Mouse (Mus musculus) CH12.LX (cell line): ENCODE results near the gene Anxa4. TPM values are rescaled to one million over a fixed set of nuclear protein-coding genes. Genes with fewer than 3 reads are reported as not detected.

ENCODE experiments used
- DNase-seq: peaks from one replicate; pipeline ENCODE4 v3.0.0-alpha.2; 2013; ENCODE audit errors: extremely low read depth
- H3K27ac ChIP-seq: 2 replicates; pipeline ENCODE4 v1.5.1; 2012; ENCODE audit warnings: low read depth, mild to moderate bottlenecking, control low read depth, moderate library complexity; ENCODE audit not compliant: insufficient read depth
- H3K27me3 ChIP-seq: replicated peaks from 2 replicates; pipeline ENCODE3; 2012; ENCODE audit warnings: inconsistent platforms
- H3K36me3 ChIP-seq, 2 experiments: replicated peaks in 1 of 2; 2 replicates each; pipeline versions ENCODE3 to v1.6.1; 2012; ENCODE audit warnings: inconsistent platforms in 1 of 2, low read length in 1 of 2, mild to moderate bottlenecking in 1 of 2, mixed read lengths in 1 of 2, moderate library complexity in 1 of 2; ENCODE audit not compliant: control insufficient read depth in 1 of 2, insufficient read depth in 1 of 2
- H3K4me1 ChIP-seq, 2 experiments: 2 replicates each; pipeline ENCODE4 v1.6.1; 2012; ENCODE audit warnings: inconsistent platforms in 1 of 2, moderate library complexity in 1 of 2; ENCODE audit not compliant: insufficient read depth in 2 of 2, control insufficient read depth in 1 of 2
- H3K4me2 ChIP-seq: 2 replicates; pipeline ENCODE4 v1.6.1; 2012; ENCODE audit warnings: low read depth, mild to moderate bottlenecking, control low read depth; ENCODE audit not compliant: poor library complexity, insufficient read depth, severe bottlenecking
- H3K4me3 ChIP-seq, 3 experiments: fragments of 150-350 bp in 1 of 3; sonication (generic) in 1 of 3; replicated peaks in 1 of 3; 2 replicates each; pipeline versions ENCODE3 to v1.5.1; 2011 to 2012; ENCODE audit warnings: low read depth in 2 of 3, low read length in 2 of 3, mild to moderate bottlenecking in 2 of 3, moderate library complexity in 2 of 3, control low read depth in 1 of 3, improper control_type of control experiment in 1 of 3, inconsistent platforms in 1 of 3, mixed read lengths in 1 of 3; ENCODE audit not compliant: poor library complexity in 1 of 3
- H3K79me2 ChIP-seq: replicated peaks from 2 replicates; pipeline ENCODE4 v1.6.1; 2012; ENCODE audit warnings: mild to moderate bottlenecking, moderate library complexity; ENCODE audit not compliant: control insufficient read depth, poor library complexity, insufficient read depth, severe bottlenecking; ENCODE audit errors: extremely low read depth
- H3K9ac ChIP-seq: 2 replicates; pipeline ENCODE4 v1.6.1; 2012; ENCODE audit warnings: low read depth, mild to moderate bottlenecking, control low read depth, moderate library complexity; ENCODE audit not compliant: insufficient read depth
- H3K9me3 ChIP-seq: replicated peaks from 2 replicates; pipeline ENCODE3; 2012; ENCODE audit warnings: low read length, inconsistent platforms, mixed read lengths
- CTCF ChIP-seq, 2 experiments: IDR thresholded peaks in 1 of 2; conservative IDR thresholded peaks in 1 of 2; 2 replicates each; pipeline ENCODE4 v1.5.1; 2011 to 2012; ENCODE audit warnings: low read depth in 2 of 2, low read length in 2 of 2, improper control_type of control experiment in 1 of 2, inconsistent platforms in 1 of 2, mild to moderate bottlenecking in 1 of 2, moderate library complexity in 1 of 2
- GABPA ChIP-seq: IDR thresholded peaks from 2 replicates; pipeline ENCODE4 v1.6.1; 2012; ENCODE audit warnings: low read depth, low read length, improper control_type of control experiment, inconsistent platforms; ENCODE audit not compliant: insufficient replicate concordance
- JUN ChIP-seq: IDR thresholded peaks from 2 replicates; pipeline ENCODE4 v1.6.1; 2011; ENCODE audit warnings: low read depth, mild to moderate bottlenecking, low read length, improper control_type of control experiment, moderate library complexity; ENCODE audit not compliant: insufficient read depth
- JUND ChIP-seq: conservative IDR thresholded peaks from 2 replicates; pipeline ENCODE4 v1.6.1; 2011; ENCODE audit warnings: low read depth, low read length, improper control_type of control experiment
- KAT2A ChIP-seq: IDR thresholded peaks from 2 replicates; pipeline ENCODE4 v1.6.1; 2012; ENCODE audit warnings: low read length, improper control_type of control experiment, inconsistent platforms; ENCODE audit not compliant: insufficient replicate concordance
- MAFK ChIP-seq: IDR thresholded peaks from 2 replicates; pipeline ENCODE4 v1.6.1; 2011; ENCODE audit warnings: low read length, improper control_type of control experiment; ENCODE audit not compliant: insufficient replicate concordance
- NELFE ChIP-seq: IDR thresholded peaks from 2 replicates; pipeline ENCODE4 v1.6.1; 2011; ENCODE audit warnings: low read depth, low read length, improper control_type of control experiment
- NRF1 ChIP-seq: IDR thresholded peaks from 2 replicates; pipeline ENCODE4 v1.6.1; 2014; ENCODE audit warnings: low read depth, mild to moderate bottlenecking, inconsistent platforms, low read length, improper control_type of control experiment, moderate library complexity
- POLR2A ChIP-seq: IDR thresholded peaks from 2 replicates; pipeline ENCODE4 v1.6.1; 2011; ENCODE audit warnings: low read depth, mild to moderate bottlenecking, improper control_type of control experiment, low read length
- RAD21 ChIP-seq: IDR thresholded peaks from 2 replicates; pipeline ENCODE4 v1.6.1; 2011; ENCODE audit warnings: low read depth, mild to moderate bottlenecking, low read length, improper control_type of control experiment, moderate library complexity
- RCOR1 ChIP-seq: conservative IDR thresholded peaks from 2 replicates; pipeline ENCODE4 v1.6.1; 2012; ENCODE audit warnings: low read depth, mild to moderate bottlenecking, inconsistent platforms, low read length, improper control_type of control experiment
- SMC3 ChIP-seq: IDR thresholded peaks from 2 replicates; pipeline ENCODE4 v1.6.1; 2011; ENCODE audit warnings: low read depth, low read length, improper control_type of control experiment
- TBP ChIP-seq: conservative IDR thresholded peaks from 2 replicates; pipeline ENCODE4 v1.6.1; 2011; ENCODE audit warnings: low read depth, low read length, improper control_type of control experiment
- TCF12 ChIP-seq: IDR thresholded peaks from 2 replicates; pipeline ENCODE4 v1.6.1; 2014; ENCODE audit warnings: low read depth, mild to moderate bottlenecking, inconsistent platforms, low read length, improper control_type of control experiment
- ZKSCAN1 ChIP-seq: IDR thresholded peaks from 2 replicates; pipeline ENCODE4 v1.6.1; 2012; ENCODE audit warnings: low read depth, inconsistent platforms, low read length, improper control_type of control experiment, borderline replicate concordance
- dilution Hi-C: fragments of 300-500 bp; cut with MboI; formaldehyde crosslinking; loops from 2 replicates; pipeline ENCODE4 v1.14.3; 2020; ENCODE audit warnings: low sequenced_read_pairs; ENCODE audit not compliant: extremely low pct_unique_long_range_greater_than_20kb, extremely low pct_ligation_motif_present
- in situ Hi-C: fragments of 300-500 bp; cut with MboI; formaldehyde crosslinking; loops from 3 replicates; pipeline ENCODE4 v1.14.3; 2019; ENCODE audit warnings: low sequenced_read_pairs, low pct_ligation_motif_present, low pct_unique_long_range_greater_than_20kb, mixed read lengths
- polyA plus RNA-seq: library from polyadenylated mRNA; unstranded; fragments of >175 nt; gene quantifications from 2 replicates; pipeline ENCODE4 v1.2.1, GENCODE M21; 2012; ENCODE audit warnings: low read depth; ENCODE audit not compliant: insufficient read length
- total RNA-seq, 2 experiments: library from RNA; depleted of rRNA; stranded (reverse); fragments of 300-350 nt in 1 of 2; fragments of >200 nt in 1 of 2; gene quantifications; 2 replicates each; pipeline ENCODE4 v1.2.3; 2012 to 2014

Anxa4 gene
- total and polyA plus RNA-seq, 3 experiments: 10.8 to 17.1 (median 13.7) TPM

- Histone ChIP-seq H3K9me3 (no peaks in the 10 kb centered on the region), H3K36me3 (no peaks in the 10 kb centered on the region)
- DNase-seq: no peak
Measured at GRCm38 (mm10) chr6:86827432-86827831, 34.0 kb upstream of the Anxa4 start.

GRCm38 (mm10) chr6:86824401-86824800 is 31.0 kb upstream of the Anxa4 start:
- in situ Hi-C loops: no loop called here
- H3K4me1 ChIP-seq: peaks cover 12 to 17% of the 10 kb centered on the region in 2 experiments
- H3K9ac ChIP-seq: no peak overlapping the region
- no peaks in the 10 kb centered on the region for H3K79me2 ChIP-seq
- H3K27ac ChIP-seq: no peak overlapping the region
- H3K36me3 ChIP-seq: no peaks in the 10 kb centered on the region
- no peak overlapping the region for H3K4me3 ChIP-seq
- DNase-seq: no peak
- no peaks in the 10 kb centered on the region for H3K9me3 ChIP-seq
- H3K27me3 ChIP-seq: no peaks in the 10 kb centered on the region
- H3K4me2 ChIP-seq: no peak overlapping the region
- no peak for TF ChIP-seq POLR2A
- no peak for TF ChIP-seq TCF12
- TF ChIP-seq CTCF (conservative IDR thresholded peaks at IDR 0.05 in 1 of 2, IDR thresholded peaks at IDR 0.05 in 1 of 2; ENCODE audit: low read depth in 2 of 2, low read length in 2 of 2): no peak
- TF ChIP-seq TBP: no peak
- no peak for TF ChIP-seq JUN
- TF ChIP-seq NRF1: no peak
- TF ChIP-seq GABPA: no peak
- no peak for TF ChIP-seq RCOR1
- TF ChIP-seq ZKSCAN1: no peak
- TF ChIP-seq, all 38 proteins: peak for 0
- dilution Hi-C loops: no loop called here

More at GRCm38 (mm10) chr6:86827432-86827831, 34.0 kb upstream of the Anxa4 start:
- in situ Hi-C loops: no loop called here
- Histone ChIP-seq H3K4me2 (no peak overlapping the region), H3K4me1 (peaks cover 9 to 13% of the 10 kb centered on the region in 2 experiments), H3K9ac (no peak overlapping the region), H3K27me3 (no peaks in the 10 kb centered on the region)
- dilution Hi-C loops: no loop called here
- TF ChIP-seq MAFK: no peak
- TF ChIP-seq RAD21: peak; percentile 30
- peak; percentile 44 for TF ChIP-seq SMC3
- TF ChIP-seq CTCF (conservative IDR thresholded peaks at IDR 0.05 in 1 of 2, IDR thresholded peaks at IDR 0.05 in 1 of 2; ENCODE audit: low read depth in 2 of 2, low read length in 2 of 2): peak in 1 of 2 experiments; percentile 63; a peak in 2 of 4 replicates
- no peak for TF ChIP-seq JUND
- TF ChIP-seq KAT2A: no peak
- no peak for TF ChIP-seq RCOR1
- TF ChIP-seq NELFE: no peak
- TF ChIP-seq, all 38 proteins: peak for 3
- Histone ChIP-seq H3K4me3 (no peak overlapping the region), H3K27ac (no peak overlapping the region), H3K79me2 (no peaks in the 10 kb centered on the region)
